Mouse (Mus musculus) WW6 (cell line): Measurements from ENCODE around the gene Spata32.
A peak's percentile ranks its signal among the peaks of the same experiment; 100 is the strongest.

Experiments
- DNase-seq: peaks from one replicate; pipeline ENCODE4 v3.0.0-alpha.2; 2013; ENCODE audit warnings: low read depth, low spot score

The Spata32 gene

DNA sequence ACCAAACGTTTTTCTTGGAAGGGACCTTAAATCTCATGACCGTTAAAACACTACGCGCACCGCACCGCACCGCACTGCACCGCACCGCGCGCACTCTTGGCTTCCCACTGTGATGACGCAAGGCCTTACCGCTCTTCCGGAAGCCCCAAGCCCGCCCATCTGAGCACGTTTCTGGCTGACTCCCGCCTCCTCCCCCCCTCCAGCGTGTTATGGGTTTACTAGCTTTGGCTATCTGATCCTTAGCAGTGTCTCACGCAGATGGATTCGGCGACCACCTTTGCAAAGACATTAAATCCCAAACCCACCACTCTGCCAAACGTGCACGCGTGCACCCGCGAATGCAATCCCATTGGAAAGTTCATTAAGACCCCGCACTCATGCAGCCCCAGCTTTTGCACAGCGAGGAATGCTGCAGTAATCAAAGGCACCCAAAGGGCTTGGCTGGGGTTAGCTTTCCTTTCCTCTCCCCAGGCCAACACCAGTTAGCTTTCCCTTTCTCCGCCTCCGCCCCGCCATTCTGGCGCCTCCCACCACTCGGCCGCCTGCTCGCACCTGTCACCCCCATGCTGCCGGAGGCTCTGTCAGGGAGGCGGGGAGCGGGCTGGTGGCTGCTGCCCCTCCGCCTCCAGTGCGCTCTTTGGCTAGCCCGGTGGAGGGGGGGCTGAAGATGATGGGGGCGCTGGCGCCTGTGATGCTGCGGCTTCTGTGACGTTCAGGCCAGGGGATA lies at the start of gene Spata32:
Gene Spata32 (minus strand): TSS at position 643 of the 727 bp plus-strand sequence.
- no peak for DNase-seq

DNA sequence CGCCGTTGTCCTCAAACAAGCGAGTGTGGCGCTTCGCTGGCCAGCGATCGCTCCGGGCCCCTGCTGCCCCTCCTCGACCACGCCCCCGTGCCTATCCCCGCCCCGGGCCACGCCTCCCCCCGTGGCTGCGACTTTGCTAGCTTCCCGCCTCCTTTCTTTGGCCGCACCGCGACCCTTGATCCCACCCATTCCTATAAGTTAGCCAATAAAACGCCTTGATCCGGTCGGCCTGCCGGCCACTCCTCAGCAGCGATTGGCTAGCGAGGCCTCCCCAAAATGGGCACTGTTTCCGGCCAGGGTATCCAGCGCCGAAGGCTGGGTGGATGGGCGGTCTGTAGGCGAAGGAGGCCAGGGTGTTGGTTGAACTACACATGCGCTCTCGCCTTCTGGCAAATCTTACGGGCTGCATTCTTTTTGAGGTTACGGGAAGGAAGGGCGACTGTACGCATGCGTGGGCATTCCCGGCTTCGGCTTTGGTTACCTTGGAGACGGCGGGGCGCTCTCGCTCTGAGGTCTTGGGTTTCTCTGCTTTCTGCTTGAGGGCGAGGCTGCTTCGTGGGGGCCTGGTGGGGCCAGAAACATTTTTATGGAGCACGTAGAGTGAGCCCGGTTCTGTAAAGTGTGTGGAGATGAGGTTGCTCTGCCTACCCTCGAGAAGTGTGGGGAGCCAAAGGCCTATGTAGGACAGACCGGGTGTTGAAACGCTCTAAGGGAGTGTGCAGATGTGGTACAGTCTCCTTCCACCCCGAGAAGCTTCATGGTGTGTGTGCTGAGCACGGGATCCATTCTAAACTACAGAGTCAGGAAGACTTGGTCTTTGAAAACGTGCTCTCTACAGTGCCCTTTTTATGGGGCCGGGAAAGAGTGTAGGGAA lies 49.4 kb upstream of the Spata32 start, which contains the start of gene Map3k14:
Gene Map3k14 (minus strand): TSS at position 127 of the 874 bp plus-strand sequence.
- DNase-seq: peak; percentile 99

DNA sequence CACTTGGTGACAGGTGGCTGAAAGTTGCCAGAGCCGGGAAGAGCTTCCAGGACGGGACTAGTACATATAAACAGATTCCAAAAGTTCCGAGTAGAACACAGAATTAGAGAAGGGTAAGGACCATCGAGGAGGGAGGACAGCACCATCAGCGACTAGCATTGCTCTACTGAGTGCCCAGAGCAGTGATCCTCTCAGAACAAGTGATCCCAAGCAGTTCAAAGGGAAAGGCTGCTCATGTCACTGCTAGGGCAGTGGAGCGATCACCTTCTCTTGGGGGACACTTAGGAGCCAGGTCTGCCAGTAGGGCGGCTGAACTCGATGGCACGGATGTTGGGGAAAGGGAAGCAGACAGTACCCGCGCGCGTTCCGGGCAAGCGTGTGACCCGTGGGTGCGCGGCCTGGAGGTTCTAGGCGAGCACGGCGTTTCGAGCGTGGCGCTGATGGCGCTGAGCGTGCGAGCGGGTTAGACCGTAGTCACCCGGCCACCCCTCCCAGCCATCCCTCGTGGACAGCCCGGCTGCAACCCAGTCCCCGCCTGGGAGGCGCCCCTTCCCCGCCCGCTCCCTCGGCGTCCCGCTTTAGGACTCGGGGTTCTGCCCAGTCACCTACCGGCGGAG lies 48.6 kb upstream of the Spata32 start:
- DNase-seq: no peak

DNA sequence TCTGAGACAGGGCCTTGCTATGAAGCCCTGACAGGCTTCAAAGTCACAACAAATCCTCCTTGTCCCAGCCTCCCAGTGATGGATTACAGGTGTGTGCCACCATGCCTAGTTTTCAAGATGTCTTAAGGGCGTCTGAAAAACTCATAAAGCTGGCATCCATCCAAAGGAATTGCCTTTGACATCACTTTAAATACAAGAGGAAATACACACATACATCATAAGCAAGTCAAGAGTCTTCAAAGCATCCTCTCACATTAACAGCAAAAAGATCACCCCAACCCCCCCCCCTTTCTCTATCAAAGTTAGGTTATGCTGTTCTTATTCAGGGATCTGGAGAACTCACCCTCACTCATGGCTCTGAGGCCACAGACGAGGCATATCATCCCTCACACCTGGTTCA lies 47.6 kb upstream of the Spata32 start:
- no peak for DNase-seq

DNA sequence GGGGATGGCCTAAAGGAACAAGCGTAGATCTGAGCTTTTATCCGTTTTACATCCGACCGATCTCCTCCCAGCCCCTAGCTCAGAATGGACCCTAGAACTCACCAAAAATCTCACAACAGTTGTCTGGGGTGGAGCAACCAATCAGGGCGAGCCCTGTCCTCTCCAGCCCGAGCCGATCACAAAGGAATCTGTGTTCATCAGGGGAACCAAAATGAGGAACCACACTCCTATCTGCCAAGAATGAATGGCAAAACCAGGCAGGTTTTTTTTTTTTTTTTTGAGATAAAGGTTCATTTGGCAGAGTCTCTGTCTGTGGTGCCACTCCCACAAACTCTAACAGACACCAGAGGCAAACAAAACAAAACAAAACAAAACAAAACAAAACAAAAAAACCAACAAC lies 47.0 kb upstream of the Spata32 start:
- no peak for DNase-seq

DNA sequence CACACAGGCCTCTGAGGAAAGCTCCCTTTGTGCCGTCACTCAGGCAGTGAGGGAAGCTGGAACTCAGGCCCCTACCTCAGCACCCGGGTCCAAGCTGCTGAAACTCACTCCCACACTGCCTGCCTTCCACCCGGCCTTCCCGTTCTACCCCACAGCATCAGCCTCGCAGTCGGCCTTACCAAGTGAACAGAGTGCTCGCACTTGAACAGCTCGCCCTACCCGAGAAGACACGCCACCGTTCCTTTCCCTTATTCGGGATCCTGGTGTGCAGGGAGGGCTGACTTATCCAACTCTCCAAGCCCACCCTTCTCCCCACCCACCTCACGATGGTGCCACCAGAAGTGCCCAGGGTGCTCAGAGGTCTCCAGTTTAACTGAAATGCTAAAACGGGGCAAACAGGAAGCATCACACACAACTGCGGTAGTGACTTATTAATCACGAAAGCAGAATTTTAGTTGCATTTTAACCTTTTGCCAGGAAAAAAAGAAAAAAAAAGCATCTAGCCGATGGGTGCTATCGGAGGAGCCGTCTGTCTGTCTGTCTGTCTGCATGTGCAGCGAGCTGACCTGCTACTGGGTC lies 46.3 kb upstream of the Spata32 start:
- no peak for DNase-seq

DNA sequence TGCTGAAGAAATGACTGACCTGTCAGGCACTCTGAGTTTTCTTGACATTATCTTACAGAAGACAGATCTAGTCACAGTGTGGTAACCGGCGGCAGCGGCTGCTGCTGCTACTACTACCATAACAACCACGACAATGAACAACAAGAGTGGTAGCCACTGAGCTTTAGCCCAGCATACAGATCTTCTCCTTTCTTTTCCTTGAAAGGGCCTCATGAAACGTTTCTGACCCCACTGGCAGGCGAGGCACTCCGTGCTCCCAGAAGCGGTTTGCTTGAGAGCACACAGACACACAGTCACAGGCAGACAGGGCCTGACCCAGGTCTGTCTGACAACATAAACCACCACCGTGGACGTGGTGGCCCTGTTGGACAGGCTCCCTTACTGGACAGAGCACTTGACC lies 45.3 kb upstream of the Spata32 start:
- no peak for DNase-seq

DNA sequence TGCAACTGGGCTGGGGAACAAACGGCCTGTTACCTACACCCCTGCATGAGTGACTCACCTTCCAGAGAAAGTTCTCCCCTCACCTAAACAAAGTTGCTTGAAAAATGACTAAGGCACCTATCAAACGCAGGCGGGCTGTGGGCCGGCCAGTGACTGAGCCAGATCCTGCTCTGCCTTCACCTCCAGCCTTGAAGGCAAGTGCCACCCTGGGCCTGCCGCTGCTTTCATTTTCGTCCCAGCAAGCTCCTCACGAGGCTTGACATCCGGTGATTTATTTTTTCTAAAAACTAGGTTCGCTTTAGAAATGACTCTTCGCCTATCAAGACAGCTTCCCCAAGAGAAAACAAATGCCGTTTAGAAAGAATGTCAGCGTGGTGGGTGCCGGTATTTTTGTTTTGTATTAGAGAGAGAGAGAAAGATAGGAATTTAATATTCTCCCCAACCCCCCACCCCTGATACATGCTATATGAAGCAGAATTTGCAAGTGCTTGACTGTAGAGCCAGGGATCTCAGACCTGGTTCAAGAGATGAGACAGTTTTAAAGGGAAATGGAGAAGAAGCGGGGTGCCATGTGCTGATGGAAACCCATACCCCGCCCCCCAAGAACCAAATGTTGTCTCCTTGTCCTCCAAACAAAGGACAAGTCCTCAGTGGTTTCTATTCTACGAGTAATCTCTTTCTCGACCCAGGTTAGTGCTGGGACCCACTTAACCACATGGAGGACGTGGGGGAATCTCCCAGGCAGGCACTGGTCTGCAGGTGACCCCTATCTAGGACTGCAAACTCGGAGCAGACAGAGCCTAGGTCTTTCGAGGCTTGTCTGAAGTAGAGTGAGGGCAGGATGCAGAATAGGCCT lies 44.4 kb upstream of the Spata32 start:
- DNase-seq: no peak

DNA sequence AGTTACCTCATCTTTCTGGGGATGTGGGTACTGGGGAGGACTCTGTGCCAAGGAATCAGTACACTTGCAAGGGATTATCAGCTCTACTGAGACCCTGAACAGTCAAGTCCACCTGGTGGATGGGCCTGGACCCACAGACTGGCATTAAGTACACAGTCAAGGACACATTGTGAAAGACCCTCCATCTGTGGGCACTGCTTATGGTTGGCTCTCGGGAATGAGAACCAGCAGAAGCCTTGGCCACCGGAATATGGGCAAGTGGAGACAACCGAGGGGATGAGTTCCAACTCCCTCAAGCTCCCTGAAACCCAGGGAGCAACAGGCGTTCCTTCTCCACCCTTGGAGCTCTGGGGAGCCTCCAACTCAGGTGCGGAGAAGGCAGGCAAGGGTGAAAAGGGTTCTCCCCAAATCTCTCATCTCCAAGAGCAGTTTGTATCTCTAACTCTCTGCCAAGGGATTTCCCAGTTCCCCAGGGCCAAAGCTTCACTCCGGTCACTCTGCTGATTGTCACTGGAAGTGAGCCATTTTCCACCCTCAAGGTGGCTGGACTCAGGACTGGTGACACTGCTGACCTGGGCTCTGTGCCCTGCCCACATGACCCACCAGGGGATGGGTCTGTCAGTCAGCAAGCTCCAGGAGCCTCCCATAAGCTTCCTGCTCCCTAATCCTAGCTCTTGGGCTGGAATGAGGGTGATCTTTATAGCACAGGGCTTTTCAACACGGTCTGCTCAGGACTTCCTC lies 43.6 kb upstream of the Spata32 start:
- DNase-seq: no peak

DNA sequence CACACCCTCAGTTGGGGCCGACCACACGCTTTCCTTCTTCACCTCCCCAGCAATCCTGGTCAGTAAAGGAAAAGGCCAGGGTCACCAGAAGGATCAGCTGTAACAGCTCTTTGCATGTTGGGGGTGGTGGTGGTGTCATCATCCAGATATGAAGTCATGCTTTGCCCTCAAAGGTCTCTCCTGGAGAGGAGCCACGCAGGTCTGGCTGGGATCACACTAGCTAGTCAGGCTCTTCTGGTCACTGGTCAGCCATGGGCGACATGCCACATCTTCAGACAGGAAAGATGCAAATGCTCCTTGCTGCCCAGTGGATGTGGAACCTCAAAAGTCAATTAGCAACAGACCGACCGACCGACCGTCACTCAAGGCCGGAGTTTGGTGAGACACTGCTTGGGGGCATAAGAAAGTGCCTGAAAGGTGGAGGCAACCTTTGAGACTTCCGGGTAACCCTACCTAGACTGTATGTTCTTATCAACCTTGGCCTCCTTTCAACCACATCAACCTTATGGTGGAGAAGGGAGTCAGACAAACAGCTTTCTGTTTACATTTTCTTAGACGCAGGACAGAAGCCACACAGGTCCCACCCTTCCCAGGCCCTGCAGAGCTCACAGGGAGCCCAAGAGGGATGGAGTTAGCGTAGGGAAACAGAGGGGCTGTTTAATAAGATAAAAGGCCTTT lies 42.4 kb upstream of the Spata32 start:
- DNase-seq: no peak

DNA sequence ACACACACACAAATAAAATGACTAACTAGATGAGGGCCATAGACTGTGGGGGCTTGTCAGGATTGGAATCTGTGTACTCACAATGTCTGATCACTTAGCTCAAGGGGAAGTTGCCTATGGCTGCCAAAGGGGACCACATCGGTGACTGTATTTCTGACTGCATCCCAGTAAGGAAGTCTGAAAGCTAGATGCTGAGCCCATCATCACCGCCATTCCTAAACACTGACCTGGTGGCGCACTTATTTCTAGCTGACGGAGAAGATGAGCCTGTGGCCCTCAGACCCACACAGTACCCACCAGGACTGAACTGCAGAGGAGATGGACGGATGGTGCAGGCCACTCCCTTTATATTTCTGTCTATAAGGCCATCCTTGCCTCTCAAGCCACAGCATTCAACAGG lies 41.8 kb upstream of the Spata32 start:
- DNase-seq: no peak

DNA sequence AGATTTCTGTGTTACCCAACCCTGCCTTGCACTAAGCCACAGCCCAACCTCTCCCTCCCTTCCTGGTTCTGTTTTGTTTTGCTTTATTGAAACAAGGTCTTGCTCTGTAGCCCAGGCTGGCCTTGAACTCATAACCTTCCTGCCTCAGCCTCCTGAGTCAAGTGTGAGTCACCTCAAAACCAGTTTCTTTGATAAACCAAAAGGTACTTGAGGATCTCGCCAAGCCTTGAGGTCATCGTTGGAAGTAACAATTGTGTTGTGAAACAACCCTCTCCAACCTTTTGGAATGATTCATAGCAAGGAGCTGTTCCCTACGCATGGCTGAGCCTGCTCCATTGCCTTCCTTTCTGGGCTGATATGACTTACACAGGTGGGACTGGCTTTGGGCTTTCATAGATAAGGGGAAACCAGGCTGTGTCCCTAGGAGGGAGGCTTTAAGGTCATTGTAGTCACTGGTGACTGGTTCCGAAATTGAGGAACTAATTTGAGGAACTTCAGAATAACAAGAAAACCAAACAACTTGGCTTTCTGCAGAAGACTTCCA lies 39.8 kb upstream of the Spata32 start:
- DNase-seq: no peak

DNA sequence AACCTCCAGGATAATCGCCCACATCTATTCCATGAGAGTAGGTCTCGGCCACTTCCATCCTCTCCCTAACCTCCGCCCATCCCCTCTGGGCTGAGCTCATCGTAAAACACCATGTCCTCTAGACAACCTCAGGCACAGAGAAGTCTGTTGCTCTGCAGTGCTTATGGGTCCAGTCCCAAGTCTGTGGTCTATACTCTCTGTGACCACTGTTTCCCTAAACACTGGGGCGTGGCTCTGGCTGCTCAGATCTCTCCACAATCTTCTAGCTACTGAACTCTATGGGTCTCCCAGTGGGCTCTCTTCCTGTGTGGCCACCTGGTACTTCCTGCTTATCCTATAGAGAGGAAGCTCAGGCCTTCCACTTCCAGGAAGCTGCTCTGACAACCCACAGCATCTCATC lies 35.4 kb upstream of the Spata32 start:
- DNase-seq: no peak

DNA sequence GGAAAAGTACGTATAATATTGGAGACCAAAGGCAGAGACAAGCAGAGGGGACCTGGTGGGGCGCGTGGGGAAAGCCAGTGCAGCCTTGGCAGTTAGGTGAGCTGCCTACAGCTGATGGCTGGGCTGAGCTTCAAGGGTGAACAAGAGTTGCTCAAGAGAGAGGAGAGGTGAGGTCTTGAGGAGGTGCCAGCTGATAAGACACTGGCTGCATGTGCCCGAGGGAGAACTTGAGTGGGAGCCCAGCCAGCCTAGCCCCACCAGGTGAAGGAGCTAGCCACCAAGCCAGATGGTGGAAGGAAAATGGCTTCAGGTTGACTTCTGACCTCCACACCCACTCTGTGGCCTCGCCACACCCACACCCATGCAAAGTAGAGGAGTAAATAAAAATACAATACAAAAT lies 34.1 kb upstream of the Spata32 start:
- DNase-seq: no peak

DNA sequence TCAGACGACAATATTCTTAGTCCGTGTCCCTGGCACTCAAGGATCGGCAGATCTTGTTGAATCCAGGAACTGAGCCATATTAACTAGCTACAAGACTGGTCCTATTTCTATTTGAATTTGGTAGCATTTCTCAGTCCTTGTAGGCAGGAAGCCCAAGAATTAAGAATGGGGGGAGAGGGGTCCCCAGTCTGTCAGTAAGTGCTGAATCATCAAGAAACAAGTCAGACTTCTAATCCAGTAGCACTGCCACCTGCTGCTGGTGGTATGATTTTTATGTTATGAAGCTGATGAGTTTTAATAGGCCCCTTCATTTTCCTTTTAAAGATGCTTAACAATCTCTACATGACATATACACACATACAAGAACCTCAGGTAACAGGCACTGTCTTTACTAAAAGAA lies 32.1 kb upstream of the Spata32 start:
- DNase-seq: no peak

DNA sequence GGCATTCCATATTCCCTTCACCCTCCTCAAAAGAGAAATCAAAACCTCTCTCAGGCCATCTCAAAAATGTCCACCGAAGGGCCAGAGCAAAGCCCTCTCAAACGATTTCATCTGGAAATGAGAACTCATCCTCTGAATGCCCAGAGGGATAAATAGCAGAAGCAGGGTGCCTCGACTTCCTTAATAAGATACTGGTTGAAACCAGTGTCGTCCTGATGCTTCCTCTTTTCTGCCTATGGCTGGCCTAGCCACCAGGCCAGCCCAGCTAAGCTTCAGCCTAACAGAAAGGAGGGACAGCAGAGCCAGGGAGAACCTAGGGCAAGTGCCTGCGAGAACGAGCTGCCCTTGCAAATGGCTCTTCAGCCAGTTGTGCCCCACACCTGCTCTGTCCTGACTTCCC lies 31.3 kb upstream of the Spata32 start:
- no peak for DNase-seq

DNA sequence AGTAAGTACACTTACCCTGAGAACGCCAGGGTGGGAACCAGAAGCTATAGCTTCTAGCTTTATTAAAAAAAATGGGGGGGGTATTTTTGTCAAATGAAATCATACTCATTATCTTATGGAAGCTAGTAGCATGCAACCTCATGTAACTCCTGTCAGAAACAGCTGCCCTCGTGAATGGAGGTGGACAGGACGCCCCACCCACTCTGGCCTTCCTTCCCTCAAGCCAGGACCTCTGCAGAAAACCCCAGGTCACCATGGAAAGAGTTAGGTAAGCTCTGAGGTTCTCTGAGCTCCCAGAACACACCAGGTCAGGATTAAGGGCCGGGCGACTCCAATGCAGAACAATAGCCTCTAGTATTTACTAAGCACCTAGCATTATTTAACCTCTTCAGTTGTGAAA lies 30.6 kb upstream of the Spata32 start:
- no peak for DNase-seq

DNA sequence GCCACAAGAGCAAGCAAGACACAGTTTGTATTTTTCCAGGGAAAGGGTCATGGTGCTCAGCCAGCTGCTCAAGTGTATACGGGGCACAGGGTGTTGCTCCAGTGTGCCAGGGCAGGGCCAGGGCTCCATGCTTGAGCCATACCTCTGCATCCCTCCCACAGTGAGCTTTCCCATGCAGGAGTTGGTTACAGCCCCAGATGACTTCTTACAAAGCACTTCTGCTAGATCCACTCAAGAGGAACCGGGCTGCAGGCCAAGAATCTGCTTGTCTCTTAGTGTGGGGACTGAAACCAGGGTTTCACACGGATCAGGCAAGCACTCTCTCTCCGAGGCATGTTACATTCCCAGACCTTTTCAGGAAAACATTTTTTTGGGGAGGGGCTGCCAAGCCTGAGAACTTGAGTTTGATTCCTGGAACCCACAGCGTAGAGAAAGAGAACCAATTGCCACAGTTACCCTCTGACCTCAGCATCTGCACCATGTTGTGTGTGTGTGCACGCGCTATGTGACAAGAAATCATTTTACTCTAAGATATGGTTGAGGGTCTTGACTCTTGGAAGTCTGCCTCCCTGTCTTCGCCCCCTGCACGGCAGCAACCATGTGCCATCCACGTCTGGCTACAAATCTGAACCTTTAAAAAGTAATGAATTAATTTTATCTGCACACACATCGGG lies 29.4 kb upstream of the Spata32 start:
- no peak for DNase-seq

DNA sequence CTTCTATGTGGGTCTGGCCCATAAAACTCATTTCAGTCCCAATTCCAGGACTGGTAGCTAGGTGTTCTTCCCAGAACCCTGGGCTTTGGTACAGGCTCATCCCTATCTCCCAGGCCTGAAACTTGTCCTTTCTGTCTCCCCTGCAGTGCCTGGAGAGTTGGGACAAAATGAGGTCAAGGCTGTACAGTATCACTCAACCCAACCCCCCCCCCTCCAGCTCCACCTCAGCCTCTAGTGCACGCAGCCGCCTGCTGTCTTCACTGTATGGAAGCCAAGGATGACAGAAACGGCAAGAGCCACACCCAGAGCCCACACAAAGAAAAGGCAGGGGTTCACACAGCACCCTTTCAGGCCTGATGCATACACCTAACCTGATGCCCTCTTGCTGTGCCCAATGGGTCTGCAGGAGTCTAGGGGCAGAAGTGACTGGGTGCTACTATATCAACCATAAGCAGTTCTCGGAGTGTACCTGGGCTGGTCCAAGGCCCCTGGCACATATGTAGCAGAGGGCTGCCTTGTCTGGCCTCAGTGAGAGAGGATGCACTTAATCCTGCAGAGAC lies 28.6 kb upstream of the Spata32 start:
- no peak for DNase-seq
